Mouse (Mus musculus): Measurements from ENCODE around the gene Gbp7.
A peak's percentile ranks its signal among the peaks of the same experiment; 100 is the strongest.

- TF ChIP-seq EP300 (IDR thresholded peaks at IDR 0.05; ENCODE audit: low read length) = no peak
- TF ChIP-seq POLR2A (IDR thresholded peaks at IDR 0.05; ENCODE audit: low read depth, low read length) = no peak
- TF ChIP-seq MEF2A (IDR thresholded peaks at IDR 0.05; ENCODE audit: borderline replicate concordance, low read depth, low read length) = no peak
- no peak for TF ChIP-seq MAZ (IDR thresholded peaks at IDR 0.05; ENCODE audit: low read depth, low read length)
- TF ChIP-seq SIN3A (IDR thresholded peaks at IDR 0.05; ENCODE audit: low read length) = no peak
- no peak for TF ChIP-seq ELF1 (IDR thresholded peaks at IDR 0.05; ENCODE audit: low read depth, low read length)
- no peak for TF ChIP-seq BHLHE40 (IDR thresholded peaks at IDR 0.05; ENCODE audit: low read depth, low read length)
- no peak for TF ChIP-seq CTCF (conservative IDR thresholded peaks at IDR 0.05 in 1 of 2, IDR thresholded peaks at IDR 0.05 in 1 of 2; ENCODE audit: low read depth in 2 of 2, low read length in 2 of 2)
- TF ChIP-seq UBTF (IDR thresholded peaks at IDR 0.05; ENCODE audit: low read depth, low read length) = no peak
- TF ChIP-seq USF1 (IDR thresholded peaks at IDR 0.05; ENCODE audit: low read depth, low read length) = no peak
- TF ChIP-seq TBP (conservative IDR thresholded peaks at IDR 0.05; ENCODE audit: low read depth, low read length) = no peak
- no peak for TF ChIP-seq SMC3 (IDR thresholded peaks at IDR 0.05; ENCODE audit: low read depth, low read length)
- 0 out of 2 replicates have a peak, but pooled peaks have one; percentile 18 for TF ChIP-seq MAFK (IDR thresholded peaks at IDR 0.05; ENCODE audit: insufficient replicate concordance, low read length)
Measured at GRCm38 (mm10) chr3:142594547-142594946, 64.4 kb downstream of the Gbp7 start, which contains the start of gene Gbp2b.
